Mouse (Mus musculus): Measurements from ENCODE around the gene Chd2.

Chd2 gene

DNA sequence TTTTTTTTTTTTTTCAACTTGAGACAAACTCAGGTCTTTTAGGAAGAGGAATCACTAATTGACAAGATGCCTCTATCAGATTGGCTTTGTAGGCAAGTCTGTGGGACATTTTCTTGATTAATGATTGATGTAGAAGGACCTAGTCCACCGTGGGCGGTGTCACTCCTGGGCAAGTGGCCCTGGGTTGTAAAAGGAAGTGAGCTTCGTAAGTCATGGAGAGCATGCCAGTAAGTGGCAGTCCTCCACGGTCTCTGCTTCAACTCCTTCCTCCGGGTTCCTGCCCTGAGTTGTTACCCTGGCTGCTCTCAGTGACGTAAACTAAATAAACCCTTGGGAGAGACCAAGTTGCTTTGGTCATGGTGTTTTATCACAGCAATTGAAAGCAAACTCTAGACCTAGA, 22.5 kb upstream of the Chd2 start:
- no peak for DNase-seq (ENCODE audit: low read depth, low spot score)

DNA sequence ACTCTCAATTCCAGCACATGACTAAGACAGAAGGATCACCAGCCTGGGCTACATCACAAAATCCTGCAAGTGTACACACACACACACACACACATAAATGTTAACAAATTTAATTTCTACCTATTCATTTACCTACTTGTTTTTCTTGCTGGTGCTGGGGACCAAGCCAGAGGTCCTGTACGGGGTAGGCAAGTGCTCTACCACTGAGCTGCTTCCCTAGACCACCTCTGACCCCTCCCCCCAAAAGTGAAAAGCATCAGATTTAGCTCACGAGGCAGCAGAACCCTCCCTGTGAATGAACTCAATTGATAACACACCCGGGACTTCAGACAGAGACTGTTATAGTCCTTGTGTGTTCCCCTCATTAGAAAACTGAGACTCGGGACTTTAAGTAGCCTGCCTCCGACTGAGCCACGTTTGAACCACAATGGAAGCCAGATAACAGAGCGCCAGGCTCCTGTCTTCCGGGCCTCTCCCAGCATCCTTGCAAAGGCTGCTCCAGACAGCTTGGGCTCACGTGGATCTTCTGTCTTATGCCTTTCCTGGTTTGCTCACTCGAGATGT, 19.9 kb upstream of the Chd2 start:
- DNase-seq (ENCODE audit: low read depth, low spot score): no peak

DNA sequence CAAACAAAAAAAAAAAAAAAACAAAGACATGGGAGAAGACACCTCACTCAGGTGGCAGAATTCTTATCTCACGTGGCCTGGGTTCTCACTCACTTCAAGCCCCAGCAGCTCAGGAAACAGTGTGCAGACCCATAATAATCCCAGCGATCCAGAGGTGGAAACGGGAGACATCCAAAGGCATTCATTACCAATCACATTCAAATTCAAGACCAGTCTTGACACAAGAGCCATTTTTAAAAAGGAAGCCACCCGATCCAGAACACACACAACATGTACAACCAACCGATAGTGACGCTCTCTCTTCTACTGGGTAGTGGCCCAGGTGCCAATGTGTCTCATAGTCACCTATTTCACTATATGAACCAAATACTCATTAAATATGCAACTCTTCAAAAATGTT, 19.2 kb upstream of the Chd2 start:
- no peak for DNase-seq (ENCODE audit: low read depth, low spot score)

DNA sequence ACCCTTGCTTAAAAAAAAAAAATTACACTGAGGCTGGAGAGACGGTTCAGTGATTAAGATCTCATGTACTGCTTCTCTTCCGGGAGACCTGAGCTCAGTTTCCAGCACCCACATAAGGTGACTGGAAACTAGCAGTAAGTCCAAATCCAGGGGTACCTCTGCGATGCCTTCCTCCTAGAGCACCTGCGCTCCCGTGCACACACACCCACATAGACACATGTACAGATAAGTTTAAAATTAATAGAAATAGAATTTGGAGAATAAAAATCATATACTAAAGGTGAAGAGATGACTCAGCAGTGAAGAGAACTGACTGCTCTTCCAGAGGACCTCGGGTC, 18.2 kb upstream of the Chd2 start:
- DNase-seq (ENCODE audit: low read depth, low spot score): no peak

DNA sequence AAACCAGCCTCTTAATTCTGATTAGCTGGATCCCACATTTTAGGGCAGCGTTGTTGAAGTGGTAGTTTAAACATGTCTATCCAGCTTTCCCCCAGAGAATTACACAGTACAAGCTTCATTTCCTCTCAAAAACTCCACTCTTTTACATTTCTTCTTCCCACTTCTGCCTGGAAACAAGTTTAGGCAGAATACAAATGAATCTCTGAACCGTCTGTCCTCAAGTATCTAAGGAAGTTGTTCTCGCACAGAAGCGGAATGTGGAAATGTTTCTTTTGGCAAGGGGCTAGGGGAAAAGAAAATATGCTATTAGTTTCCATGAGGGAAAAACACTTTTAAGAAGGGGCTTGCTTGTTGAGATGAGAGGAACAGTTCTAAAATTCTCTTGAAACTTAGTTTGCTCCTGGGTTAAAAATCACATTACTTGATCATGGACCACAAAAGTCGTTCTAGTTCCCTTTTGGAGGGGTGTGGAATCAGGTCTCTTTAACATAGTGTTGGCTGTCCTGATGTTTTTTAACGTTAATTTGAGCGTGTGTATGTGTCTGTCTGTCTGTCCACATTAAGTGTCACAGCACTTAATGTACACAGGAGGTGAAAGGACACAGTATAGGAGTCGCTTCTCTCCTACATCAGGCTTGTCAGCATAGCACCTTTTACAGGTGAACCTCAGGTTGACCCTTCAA, 17.7 kb upstream of the Chd2 start:
- DNase-seq (ENCODE audit: low read depth, low spot score): no peak

DNA sequence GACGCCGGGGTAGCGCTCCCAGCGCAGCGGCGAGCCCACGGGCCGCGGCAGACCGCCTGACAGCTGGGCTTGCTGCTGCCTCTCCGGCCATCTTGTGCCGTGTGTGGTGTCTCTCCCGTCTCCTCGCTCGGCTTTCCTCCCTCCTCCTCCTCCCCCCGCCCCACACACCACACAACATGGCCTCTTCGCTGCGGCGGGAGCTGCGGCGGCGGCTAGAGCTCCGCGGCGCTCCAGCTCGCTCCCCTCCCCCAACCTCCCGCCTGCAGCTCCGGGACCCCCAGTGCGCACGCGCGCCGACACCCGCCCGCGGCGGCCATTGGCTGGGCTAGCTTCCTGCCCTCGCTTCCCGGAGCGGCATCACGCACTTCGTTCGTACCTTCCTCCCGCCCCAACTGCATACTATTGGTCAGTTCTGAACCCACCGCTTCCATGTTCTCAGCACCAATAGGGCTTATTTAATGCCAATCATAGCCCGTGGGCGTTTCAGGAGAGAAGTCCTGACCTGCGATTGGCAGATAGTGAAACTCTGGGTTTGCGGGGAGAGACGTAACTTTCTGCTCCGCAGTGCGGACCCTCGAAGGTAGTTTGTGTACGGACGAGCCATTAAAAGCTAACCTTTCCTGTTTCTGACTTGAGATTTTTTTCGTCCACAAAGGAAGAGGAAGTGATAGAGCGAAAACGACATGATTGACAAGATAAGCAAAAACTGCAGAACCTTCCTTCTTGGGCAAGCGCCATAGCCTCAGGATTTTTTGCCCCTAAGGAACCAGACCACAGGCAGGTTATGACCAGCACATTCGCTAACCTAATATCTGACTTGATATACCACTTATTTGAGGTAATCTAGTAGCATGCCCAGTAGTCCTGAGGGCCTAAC, 16.9 kb upstream of the Chd2 start:
- DNase-seq (ENCODE audit: low read depth, low spot score): peak; percentile 100

DNA sequence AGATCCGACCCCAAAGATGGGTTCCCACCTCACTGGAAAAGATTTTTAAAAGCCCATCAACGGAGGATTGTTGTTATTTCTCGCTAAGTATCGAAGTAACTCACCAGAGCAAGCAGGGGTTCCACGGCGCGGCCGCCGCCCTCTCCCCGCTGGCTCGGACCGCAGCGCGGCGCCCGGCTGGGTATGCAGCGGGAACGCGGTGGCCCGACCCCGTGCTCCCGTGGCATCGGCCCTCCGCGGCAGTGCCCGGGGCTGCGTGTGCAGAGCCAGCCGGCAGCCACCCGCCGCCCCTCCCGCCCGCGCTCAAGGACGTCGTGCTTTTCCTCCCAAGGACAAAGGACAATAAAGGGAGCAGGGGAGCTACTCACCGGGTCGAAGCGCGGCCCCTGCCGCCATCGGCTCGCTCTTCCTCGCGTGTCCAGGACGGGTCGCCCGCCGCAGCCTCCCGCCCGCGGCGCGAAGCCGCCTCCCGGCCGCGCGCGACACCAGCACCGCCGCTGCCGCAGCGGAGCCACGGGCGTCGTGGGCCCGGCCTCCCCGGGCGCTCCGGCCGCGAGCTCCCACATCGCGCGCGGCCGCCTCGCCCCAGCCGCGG, 16.1 kb upstream of the Chd2 start:
- peak; percentile 11 for DNase-seq (ENCODE audit: low read depth, low spot score)

DNA sequence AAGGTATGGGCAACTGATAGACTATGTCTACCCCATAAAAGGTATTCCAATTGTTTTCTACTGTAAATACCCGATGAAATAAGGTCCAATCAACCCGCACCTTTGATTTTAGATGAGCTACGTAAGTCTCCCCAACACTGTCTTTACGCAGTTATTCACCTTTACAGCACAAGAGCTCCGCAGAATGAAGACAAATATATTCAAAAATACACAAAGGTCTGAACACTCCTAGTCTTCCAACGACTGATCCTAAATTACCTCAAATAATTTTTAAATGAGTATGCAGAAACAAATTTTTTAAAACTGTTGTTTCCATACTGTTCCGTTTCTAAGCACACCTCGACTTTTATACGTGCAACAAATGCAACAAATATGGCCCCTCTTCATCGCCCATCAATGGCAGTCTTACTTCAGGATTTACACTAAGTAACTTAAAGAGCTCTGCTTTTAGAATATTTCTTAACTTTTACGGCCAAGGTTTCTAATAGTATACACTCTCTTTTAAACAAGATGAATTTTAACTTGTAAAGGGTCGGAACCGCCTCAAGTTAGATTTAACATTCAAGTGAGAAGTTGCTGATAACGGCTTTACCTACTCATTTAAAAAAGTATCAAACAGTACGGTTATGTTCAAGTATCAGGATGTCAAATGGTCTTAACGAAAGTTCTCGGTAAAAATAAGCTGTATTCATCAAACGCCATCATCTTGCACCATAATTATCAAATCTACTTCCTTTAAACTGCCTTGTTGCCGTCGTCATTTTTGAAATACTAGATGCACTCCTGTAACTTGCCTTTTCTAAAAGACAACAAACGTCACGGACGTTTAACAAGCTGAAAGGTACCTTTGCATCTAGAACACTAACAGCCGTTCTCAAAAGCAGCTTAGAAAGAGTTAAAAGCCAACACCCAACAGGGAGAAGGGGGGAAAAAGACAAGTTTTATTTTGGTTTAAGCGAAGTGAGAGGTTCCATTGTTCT, 15.3 kb upstream of the Chd2 start:
- DNase-seq (ENCODE audit: low read depth, low spot score): peak; percentile 58

DNA sequence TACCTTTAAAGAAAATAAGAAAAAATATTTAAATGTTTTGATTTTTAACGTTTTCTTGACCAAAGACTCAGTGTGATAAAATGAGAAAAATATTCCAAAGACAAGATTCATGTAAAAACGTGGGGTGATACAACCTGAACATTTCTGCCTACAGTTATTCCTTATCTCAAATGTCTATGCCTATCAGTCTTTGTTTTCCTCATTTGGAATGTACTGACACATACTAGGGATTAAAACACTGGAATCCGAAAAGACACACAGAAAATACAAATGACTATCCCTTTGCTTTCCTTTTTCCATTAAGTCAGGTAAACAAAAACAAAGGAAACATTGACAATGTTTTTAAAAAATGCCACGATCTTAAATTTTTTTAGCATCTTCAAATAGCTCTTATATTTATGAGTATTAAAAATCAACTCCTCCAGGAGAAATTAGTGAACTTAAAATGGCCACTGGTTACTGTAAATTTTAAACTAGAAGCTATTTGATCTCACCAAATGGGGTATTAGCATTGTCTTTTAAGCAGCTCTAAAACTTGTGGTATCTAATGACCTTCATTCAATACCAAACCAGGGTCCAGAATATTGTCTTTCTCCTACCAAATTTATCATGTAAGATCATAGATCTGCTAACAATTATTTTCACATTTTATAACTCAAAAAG, 14.4 kb upstream of the Chd2 start:
- peak; percentile 49 for DNase-seq (ENCODE audit: low read depth, low spot score)

DNA sequence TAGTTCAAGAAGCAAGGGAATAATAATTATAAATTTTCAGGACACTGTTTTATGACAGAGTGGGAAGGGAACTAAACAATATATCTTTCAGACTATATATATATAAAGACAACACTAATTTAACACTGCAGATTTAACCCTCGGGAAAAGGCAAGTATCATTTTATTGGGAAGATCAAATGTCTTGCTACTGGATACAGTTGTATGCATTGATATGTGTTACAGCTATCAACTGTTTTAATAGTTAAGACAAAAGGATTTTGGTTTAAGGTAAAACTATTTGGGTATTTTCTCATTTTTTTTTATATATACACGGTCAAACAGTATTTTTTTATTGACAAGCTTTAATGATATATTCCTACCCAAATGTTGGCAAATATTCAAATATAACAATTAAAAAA, 13.2 kb upstream of the Chd2 start:
- DNase-seq (ENCODE audit: low read depth, low spot score): no peak

DNA sequence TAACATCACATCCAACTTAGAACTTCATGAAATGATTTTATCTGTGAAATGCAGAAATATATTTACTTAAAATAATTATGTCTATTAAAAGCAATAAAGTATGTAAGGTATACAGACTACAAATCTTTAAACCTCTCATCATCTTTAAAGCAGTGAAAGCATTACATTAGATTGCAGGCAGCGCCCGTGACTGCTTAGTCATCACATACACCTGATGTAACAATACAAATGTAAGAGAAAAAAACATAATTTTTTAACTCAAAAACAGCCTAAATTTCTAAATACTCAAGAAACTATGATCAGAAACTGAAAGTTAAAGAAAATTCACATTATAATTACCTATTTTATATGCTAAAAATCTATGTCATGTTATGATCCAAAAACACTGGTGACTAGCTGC, 11.5 kb upstream of the Chd2 start:
- DNase-seq (ENCODE audit: low read depth, low spot score): no peak

DNA sequence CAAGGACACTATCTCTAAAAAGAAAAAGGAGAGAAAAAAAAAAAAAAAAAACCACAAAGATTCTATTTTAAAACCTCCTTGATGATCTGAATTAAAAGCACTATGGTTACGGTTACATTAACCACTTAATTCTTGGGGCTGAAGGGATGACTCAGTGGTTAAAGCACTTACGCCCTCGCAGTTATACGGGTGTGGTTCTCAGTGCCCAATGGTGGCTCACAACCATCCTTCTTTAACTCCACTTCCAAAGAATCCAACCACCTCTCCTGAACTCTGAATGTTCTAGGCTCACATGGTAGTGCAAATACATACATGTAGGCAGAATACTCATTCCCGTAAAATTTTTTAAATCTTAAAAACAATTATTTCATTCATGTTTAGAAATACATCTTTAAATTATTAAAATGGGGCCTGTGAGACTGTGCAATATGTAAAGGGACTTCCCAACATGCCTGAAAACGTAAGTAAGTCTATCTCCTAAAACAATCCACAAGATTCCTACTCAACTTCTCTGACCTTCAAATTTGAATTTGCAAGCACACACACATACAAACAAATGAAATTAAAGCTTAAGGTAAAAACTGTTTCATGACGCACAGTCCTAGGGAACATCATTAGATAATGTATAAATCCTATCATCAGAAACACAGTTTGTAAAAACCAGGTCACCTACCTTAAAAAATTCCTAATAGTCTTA, 10.6 kb upstream of the Chd2 start:
- DNase-seq (ENCODE audit: low read depth, low spot score): peak; percentile 80

DNA sequence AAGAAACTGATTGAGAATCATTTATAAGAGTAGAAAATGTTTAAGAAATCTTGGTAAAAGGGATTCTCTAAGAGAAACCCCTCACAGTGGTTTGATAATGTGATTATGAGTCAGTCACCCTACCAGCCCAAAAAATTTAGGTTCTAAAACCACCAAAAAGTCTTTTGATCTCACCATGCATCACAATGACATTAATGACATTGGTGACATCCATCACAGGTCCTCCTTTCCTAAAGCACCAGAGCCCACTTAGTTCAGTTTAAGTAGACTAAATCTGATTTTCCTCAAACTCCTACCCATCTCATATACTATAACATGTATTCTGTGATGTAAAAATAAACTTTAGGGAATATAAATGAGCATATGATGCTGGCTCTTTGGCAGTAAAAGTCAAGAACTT, 9.7 kb upstream of the Chd2 start:
- DNase-seq (ENCODE audit: low read depth, low spot score): peak; percentile 18

DNA sequence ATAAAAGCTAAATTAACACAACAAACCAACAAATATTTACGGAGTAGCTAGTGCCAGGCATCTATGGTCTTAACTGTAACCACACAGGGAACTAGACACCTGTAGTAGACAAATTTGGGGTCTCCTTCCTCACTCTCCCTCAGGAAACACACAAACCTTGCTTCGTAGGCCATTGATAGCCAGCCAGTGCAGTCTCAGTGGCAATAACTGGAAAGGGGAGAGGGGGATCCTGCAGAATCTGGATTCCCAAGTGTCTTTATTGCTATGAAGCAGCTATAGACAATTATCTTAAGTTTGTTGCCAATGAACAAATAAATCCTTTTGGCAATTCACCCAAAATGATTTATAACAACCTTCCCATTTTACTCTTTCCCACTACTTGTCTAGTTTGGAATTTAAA, 6.4 kb upstream of the Chd2 start:
- DNase-seq (ENCODE audit: low read depth, low spot score): no peak

DNA sequence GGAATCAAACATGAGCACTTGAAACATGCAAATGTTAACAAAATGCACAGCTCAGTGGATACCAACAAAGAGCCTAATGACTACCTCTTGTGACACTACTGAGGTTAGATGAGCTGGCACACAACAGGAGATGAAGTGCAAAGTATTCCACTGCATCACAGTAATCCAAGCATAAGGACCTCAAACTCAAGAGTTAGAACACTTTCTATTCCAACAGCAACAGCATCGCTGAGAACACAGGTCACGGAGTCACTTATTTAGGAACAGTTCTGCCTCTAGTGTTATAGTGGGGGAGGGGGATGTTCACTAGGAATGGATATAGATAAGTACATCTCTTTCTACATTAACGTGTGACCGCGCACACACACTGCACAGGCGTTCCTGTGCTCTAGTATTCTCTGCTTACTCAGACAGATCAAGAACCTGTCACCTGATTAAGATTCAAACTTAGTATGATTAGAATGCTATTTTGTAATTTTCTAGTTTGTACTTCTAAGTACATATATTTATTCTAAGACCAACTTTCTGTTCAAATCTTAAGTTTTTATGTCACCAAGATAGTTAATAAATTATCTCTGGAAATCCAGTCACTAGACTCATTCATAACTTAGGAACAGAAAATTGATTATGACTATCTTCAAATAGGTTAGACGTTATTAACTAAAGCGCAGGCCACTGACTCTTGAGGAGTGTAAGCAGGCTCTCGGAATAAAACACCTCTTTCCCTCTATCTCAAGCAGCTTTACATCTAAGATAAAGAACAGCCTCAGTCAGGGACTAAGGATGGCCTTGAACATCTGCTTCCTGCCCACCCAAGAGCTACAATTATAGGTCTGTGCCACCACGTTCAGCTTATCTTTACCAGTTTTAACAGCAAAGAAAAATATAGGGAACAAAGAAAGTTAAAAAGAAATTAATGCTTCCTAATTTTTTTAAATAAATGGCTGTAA, 5.2 kb upstream of the Chd2 start:
- DNase-seq (ENCODE audit: low read depth, low spot score): peak; percentile 25

DNA sequence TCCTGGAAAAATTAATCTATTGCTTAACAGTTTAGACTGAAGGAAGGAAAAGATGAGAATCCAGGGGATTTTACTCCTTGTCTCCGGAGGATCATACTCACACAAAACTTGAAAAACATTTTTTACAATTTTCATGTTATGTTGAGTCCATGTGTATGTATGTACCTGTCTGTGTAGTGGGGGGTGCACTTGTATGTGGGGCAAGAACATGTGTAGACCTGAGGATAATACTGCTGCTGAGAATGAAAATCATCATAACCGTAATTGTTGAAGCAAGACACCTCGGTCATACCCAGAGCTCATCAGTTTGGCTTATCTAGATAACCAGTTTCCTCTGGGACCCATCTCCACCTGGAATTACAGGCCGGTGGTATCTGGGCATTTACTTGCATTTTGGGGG, 3.4 kb upstream of the Chd2 start:
- peak; percentile 9 for DNase-seq (ENCODE audit: low read depth, low spot score)

DNA sequence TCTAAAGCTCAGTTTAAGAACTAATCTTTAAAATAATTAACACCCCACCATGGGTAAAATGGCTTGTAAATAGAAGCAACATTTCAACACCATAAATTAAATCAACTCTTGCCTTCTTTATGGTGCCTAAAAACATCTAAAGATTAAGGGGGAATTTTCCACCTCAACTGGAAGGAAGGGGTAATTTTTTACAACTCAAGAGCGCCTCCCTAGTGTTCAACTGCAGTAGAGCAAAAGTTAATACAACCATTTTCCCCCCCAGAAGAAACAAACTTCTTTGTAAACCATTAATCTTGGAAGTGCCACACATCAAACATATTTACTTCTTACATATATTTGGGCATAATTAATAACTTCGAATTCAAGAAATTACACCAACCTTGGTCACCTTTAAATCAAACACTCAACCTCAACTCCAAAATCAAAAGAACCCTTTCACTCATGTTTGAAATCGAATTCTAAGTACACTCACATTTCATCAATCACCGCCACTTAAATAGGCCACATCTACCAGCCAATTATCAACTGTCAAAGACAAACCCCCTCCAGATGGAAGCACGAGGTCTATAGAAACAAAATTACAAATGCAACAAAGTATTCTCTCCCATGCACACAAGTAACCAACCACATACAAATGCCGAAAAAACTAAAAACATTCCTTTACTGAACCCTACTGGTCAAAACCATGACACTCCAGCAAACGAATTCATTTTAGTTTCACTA, 662 bp upstream of the Chd2 start:
- DNase-seq (ENCODE audit: low read depth, low spot score): peak; percentile 61

DNA sequence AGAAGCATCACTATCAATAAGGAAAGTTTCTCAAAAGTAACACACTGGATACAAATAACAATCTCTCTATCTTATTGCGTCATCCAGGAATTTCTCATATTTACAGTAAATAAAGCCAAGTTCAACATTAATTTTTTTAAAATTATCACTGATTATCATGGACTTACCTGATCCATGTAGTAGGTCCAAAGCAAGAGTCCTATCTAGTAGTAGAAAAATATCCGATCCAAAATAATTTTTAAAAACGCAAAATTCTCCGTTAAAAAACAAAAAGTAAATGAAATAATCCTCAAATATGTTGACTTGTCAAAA, 595 bp downstream of the Chd2 start:
- DNase-seq (ENCODE audit: low read depth, low spot score): no peak
